In genomic region chr2:52931315-52931714, GRCm38 (mm10) we compare ENCODE assay signal across 22 mouse cellular contexts.
A peak's percentile ranks its signal among the peaks of the same experiment; 100 is the strongest.
DNase-seq lines count a peak whose midpoint lies in the region; ATAC-seq and TF ChIP-seq lines count a peak whose summit lies in the region.
"Had no signal": no experiment of that assay in that cellular context is flagged by ENCODE, and none has a peak within 500 bp of the region (broad histone marks: within the 10 kb centered on the region; RNA-seq: fewer than 3 reads in every experiment).

No protein-coding gene starts in this region.

- H3K4me1 ChIP-seq in testis, adult 2 months (ENCODE audit: control insufficient read depth, insufficient read depth, low read length) = no peaks in the 10 kb centered on the region

- peak overlapping the region; percentile 34; the same call in 1 of the 2 replicates for H3K4me3 ChIP-seq in testis, adult 2 months (ENCODE audit: control insufficient read depth, low read depth, low read length)
- H3K4me3 ChIP-seq: embryonic facial prominence, embryonic 13.5 days; embryonic facial prominence, embryonic 15.5 days; erythroblast, embryonic 14.5 days; forebrain, embryonic 10.5 days; forebrain, embryonic 12.5 days had no signal

- DNase-seq in testis, postnatal 14 days (ENCODE audit: low spot score) = no peak
- DNase-seq in thymus, postnatal 10 days (ENCODE audit: low spot score in 2 of 2) = no peak
- no peak for DNase-seq in cerebellum, postnatal 25 days
- DNase-seq: adrenal gland, adult 2 months; adrenal gland, postnatal 10 days; adrenal gland, postnatal 25 days; cerebellum, adult 11 months; cerebellum, adult 18-20 months; cerebellum, adult 8-10 months; cerebellum, adult 9-11 months; cerebellum, postnatal 14 days; embryo, embryonic 11 days had no signal

- no peak overlapping the region for H3K27ac ChIP-seq in testis, adult 2 months (ENCODE audit: control insufficient read depth, insufficient read depth, low read depth, low read length)
- H3K27ac ChIP-seq: embryonic facial prominence, embryonic 13.5 days; embryonic facial prominence, embryonic 15.5 days; forebrain, embryonic 10.5 days; forebrain, embryonic 12.5 days had no signal

- TF ChIP-seq POLR2A in testis, adult 2 months (IDR thresholded peaks at IDR 0.05; ENCODE audit: control insufficient read depth, low read depth, low read length) = no peak

- H3K27me3 ChIP-seq in testis, adult 2 months (ENCODE audit: control insufficient read depth, insufficient read depth, low read length) = no peaks in the 10 kb centered on the region
- H3K27me3 ChIP-seq: embryonic facial prominence, embryonic 13.5 days; embryonic facial prominence, embryonic 15.5 days; forebrain, embryonic 12.5 days had no signal

- H3K36me3 ChIP-seq in testis, adult 2 months (ENCODE audit: control insufficient read depth, insufficient read depth, low read length) = no peaks in the 10 kb centered on the region
- H3K36me3 ChIP-seq: embryonic facial prominence, embryonic 13.5 days; embryonic facial prominence, embryonic 15.5 days; forebrain, embryonic 10.5 days; forebrain, embryonic 12.5 days had no signal

- no peak for TF ChIP-seq CTCF in testis, adult 2 months (IDR thresholded peaks at IDR 0.05; ENCODE audit: control insufficient read depth, insufficient read depth, insufficient replicate concordance, low read depth, low read length)

- peak; percentile 40; the same call in 1 of the 2 replicates for ATAC-seq in granulocyte monocyte progenitor cell, adult 5-6 weeks (replicated peaks; ENCODE audit: poor library complexity, severe bottlenecking)
- peak; percentile 47 for ATAC-seq in megakaryocyte progenitor cell, adult 5-6 weeks (replicated peaks; ENCODE audit: poor library complexity)
- ATAC-seq: forebrain, embryonic 14.5 days; forebrain, embryonic 16.5 days had no signal
